Mouse (Mus musculus): Measurements from ENCODE around the gene Hlf.

DNA sequence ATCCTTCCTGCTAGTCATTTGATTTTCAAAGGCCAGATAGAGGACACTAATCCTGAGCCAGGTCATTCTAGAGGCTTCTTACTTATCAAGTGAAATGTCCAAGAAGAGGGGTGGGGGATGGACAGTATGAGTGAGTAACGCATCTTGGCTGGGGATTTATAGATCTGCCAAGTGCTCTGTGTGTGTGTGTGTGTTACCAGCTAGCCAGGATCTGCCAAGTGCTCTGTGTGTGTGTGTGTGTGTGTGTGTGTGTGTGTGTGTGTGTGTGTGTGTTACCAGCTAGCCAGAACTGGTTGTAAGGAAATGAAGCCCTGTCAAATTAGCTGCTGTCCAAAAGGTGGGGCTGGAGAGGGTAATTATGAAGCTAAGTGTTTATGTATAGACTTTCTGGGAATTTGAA, 55.9 kb downstream of the Hlf start:
- TF ChIP-seq CTCF (conservative IDR thresholded peaks at IDR 0.05; ENCODE audit: low read length) (no peak), POU5F1 (IDR thresholded peaks at IDR 0.05; ENCODE audit: borderline replicate concordance, low read length) (no peak), NANOG (IDR thresholded peaks at IDR 0.05; ENCODE audit: borderline replicate concordance, low read length) (no peak)

Data from E14TG2a.4 (cell line).